Mouse (Mus musculus): ENCODE measurements around the gene Cd19. TPM values are rescaled to one million over a fixed set of nuclear protein-coding genes. Genes with fewer than 3 reads are reported as not detected.

Gene Cd19
- total RNA-seq (2023): 1 to 10 TPM; 2.3 to 2.8 TPM

DNA sequence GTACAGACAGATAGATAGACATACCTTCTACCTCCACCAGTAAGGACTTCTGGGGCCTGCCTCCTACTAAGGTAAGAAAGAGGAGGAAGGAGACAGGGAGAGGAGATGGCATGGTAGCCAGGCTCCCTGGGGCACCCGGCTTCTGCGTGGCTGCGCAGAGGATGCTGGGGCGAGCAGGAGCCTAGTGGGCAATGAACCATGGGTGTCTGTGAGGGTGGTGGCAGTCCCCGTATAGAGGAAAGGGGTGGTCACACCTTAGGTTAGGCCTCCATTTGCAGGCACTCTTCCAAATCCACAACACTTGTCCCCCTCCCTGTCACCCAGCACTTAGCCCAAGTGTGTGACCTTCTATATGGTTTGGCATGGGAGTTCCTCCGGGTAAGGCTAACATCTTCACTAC is at the start of gene Cd19:
TSS of gene Cd19 (minus strand) at position 165 of the 400 bp plus-strand sequence.

DNA sequence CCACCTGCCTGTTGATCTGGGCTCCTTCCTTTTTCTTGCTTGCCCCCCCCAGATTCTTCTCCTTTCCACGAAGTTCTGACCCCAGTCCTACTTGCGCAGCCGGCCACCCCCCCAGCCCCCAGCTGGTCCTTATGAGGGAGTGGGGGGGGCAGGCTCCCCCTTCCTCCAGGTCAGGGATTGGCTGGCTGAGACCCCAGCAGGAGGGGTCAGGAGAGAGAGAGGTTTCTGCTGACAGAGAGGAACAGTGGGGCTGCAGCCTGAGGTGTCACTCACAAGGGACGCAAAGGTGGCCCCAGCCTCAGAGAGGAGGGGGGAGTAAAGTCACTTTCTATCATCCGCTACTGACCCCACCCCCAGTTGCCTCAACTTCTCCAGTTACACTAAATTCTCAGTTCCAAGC is 48.3 kb upstream of the Cd19 start, which contains the start of gene Atp2a1:
TSS of gene Atp2a1 (minus strand) at position 105 of the 400 bp plus-strand sequence.

DNA sequence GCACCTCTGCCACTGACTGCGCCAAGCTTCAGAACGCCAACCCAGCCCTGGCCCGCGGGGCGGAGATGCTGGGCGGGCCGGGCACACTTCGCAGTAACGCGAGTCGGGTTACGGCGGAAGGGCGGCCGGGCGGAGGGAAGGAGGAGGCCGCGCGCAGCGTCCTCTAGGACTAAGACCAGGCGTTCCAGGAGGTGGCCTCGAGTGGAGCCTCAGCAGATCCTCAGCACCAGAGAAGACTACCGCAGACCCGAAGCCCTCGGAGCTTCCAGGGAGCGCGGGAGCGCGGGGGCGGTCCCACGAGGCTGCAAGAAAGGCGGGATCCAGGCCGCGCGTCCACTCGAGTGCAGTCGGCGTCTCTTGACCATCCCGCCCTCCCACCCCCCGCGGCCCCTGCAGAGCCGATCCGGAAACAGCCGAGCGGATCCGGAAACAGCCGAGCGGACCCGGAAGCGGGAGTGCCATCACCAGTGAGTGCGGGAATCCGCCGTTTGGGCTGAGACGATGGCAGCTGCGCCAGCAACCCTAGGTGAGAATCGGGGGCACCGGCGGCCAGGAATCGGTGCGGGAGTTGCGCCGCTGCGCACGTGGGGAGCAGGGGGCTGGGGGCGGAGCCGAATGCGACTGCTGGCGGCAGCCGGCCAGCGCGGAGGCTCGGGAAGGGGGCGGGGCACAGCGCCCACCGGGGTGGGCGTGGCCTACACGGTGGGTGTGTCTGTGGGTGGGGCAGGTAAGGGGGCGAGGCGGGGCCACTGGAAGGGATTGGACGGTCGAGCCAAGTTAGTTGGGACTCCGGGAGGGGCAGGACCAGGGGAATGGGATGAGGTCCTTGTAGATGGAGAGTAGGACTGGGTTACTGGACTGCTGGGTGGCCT is 14.2 kb upstream of the Cd19 start, which contains the start of gene Rabep2:
TSS of gene Rabep2 (plus strand) at position 129 of the 872 bp plus-strand sequence.

DNA sequence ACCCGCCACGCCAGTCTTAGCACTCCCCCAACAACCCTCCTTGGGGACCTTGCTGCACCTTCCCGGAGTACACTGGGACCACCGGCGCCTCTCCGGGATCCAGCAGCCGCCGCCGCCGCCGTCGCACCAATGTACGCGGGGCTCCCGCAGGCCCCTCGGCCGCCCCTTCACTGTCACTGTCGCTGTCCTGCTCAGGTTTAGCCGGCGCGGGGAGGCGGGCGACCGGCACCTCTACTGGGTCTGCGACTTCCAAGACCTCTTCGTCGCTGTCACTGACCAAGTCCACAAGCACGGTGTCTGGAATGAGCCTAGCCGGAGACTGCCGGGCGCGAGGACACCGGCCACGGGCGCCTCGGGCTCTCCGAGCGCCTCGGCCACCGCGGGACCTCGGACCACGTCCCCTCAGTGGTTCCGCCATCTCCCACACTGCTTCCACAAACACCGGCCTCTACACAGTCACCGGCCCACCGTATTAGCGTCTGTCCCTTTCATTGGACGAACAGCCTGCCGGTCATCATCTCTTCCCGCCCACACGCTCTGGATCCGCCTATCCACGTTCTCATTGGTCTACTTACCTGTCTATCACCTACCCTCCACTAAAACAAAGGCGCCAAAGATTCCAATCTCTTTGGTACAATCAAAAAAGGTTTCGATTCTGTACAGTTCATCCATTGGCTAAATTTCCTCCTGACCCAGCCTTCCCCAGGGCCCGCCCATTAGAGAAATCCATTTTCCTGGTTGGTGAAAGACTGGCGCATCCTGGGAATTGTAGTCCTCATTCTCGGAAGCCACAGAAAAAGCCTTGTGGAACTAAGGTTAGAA is 18.2 kb downstream of the Cd19 start, which contains the start of gene Nfatc2ip:
TSS of gene Nfatc2ip (minus strand) at position 440 of the 822 bp plus-strand sequence.

DNA sequence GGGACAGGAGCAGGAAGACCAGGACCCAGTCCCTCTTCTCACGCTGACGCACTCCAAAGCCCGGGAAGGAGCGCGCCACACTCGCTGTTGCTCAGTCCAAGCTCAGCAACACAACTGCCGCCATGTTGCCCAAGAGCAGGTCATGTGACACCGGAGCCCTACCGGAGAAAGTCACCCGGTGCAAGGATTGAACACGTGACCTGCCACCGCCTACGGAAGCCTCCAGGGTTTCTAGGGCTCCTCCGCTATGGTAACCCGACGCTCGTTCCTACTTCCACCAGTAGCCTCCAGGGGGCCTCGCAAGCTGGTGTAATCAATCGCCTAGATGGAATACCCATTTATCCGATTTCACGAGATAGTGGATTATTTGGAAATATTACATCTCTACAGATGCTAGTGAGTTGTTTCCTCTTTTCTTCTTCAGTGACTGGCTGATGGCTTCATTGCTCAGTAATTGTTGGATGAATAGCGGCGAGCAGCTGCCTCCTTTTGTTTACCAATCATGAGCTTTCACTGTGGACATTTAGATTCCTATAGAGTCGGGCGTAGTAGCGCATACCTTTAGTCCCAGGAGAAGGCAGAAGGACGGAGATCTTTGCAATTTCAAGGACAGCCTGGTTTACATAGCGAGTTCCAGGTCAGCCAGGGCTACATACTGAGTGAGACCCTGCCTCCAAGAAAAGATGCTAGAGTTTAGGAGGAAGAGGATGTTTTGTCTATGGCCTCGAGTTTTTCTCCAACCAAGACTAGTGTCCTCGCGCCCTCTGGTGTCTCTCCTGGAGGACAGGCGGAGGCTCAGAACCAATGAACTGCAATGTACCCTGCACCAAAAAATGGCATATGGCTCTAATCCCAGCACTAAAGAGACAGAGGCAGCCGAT is 37.2 kb downstream of the Cd19 start, which contains the start of gene Spns1:
TSS of gene Spns1 (minus strand) at position 173 of the 881 bp plus-strand sequence.

DNA sequence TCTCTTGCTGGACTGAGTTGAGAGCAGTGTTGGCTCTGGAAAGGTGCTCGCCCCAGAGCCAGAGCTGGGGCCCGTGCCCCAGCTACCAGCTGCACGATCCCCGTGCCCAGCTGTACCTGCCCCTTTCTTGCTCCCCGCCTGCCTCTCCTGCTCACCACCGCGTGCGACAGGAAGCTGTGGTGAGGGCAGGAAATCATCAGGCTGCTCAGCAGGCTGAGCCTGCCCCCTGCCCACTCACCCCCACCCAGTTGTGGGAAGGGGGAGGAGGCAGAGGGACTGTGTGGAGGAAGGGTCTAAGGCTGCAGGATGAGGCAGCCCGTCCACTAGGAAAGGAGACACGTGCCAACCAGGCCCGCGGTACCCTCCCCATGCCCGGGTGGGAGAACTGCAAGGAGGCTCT is 45.3 kb downstream of the Cd19 start, which contains the start of gene Lat:
TSS of gene Lat (minus strand) at position 178 of the 400 bp plus-strand sequence.

Other genes starting within 250 kb of the Cd19 start
- 100 to 1,000 TPM; 145 to 162 TPM for gene Xpo6, start 214.4 kb downstream of the Cd19 start, total RNA-seq (2023)
- gene Sbk1, start 142.3 kb downstream of the Cd19 start, total RNA-seq (2023): 1 to 10 TPM; 5.5 to 9.2 TPM
- 1 to 10 TPM; 1.8 to 2.1 TPM for gene Lat, start 45.3 kb downstream of the Cd19 start, total RNA-seq (2023)
- 10 to 100 TPM; 26.2 to 32.1 TPM for gene Spns1, start 37.4 kb downstream of the Cd19 start, total RNA-seq (2023)
- 10 to 100 TPM; 12.3 to 17.8 TPM for gene Nfatc2ip, start 18.2 kb downstream of the Cd19 start, total RNA-seq (2023)
- gene Rabep2, start 13.9 kb upstream of the Cd19 start, total RNA-seq (2023): 10 to 100 TPM; 15.2 to 15.5 TPM
- 1 to 10 TPM; 1.3 to 1.4 TPM for gene Atp2a1, start 48.2 kb upstream of the Cd19 start, total RNA-seq (2023)
- gene Sh2b1, start 60.5 kb upstream of the Cd19 start, total RNA-seq (2023): 10 to 100 TPM; 43.2 to 49.3 TPM
- gene Tufm, start 72.5 kb upstream of the Cd19 start, total RNA-seq (2023): 10 to 100 TPM; 30.1 to 31.2 TPM
- 100 to 1,000 TPM; 131 to 140 TPM for gene Atxn2l, start 88.5 kb upstream of the Cd19 start, total RNA-seq (2023)
- gene Eif3c, start 151.5 kb upstream of the Cd19 start, total RNA-seq (2023): 100 to 1,000 TPM in 1 of 2 experiments, 10 to 100 TPM in 1; 98.6 to 102 TPM
- gene Apobr, start 170.1 kb upstream of the Cd19 start, total RNA-seq (2023): 100 to 1,000 TPM; 158 to 171 TPM
- gene Cln3, start 170.9 kb upstream of the Cd19 start, total RNA-seq (2023): 100 to 1,000 TPM; 266 to 298 TPM
- 1 to 10 TPM; 4.0 to 5.3 TPM for gene Il27, start 180.1 kb upstream of the Cd19 start, total RNA-seq (2023)
- 10 to 100 TPM; 14.0 to 14.9 TPM for gene Nupr1, start 216.0 kb upstream of the Cd19 start, total RNA-seq (2023)
- gene Sgf29, start 234.4 kb upstream of the Cd19 start, total RNA-seq (2023): 10 to 100 TPM; 19.9 to 25.7 TPM